Mouse (Mus musculus) C2C12 (cell line): ENCODE data around the gene Csrnp1.

Experiments
- CEBPB ChIP-seq: IDR thresholded peaks from one replicate; pipeline ENCODE4 v1.6.1; 2011; ENCODE audit warnings: low read depth, mild to moderate bottlenecking, control low read depth, moderate library complexity
- CTCF ChIP-seq: IDR thresholded peaks from one replicate; pipeline ENCODE4 v1.5.1; 2011; ENCODE audit not compliant: control insufficient read depth, insufficient read depth, insufficient read length

- TF ChIP-seq CEBPB (no peak), CTCF (no peak)
These were observed 39.7 kb upstream of the Csrnp1 start for GRCm38 (mm10) chr9:120024171-120024570.
